Mouse (Mus musculus): ENCODE data around the gene Sema3g.

Gene Sema3g

DNA sequence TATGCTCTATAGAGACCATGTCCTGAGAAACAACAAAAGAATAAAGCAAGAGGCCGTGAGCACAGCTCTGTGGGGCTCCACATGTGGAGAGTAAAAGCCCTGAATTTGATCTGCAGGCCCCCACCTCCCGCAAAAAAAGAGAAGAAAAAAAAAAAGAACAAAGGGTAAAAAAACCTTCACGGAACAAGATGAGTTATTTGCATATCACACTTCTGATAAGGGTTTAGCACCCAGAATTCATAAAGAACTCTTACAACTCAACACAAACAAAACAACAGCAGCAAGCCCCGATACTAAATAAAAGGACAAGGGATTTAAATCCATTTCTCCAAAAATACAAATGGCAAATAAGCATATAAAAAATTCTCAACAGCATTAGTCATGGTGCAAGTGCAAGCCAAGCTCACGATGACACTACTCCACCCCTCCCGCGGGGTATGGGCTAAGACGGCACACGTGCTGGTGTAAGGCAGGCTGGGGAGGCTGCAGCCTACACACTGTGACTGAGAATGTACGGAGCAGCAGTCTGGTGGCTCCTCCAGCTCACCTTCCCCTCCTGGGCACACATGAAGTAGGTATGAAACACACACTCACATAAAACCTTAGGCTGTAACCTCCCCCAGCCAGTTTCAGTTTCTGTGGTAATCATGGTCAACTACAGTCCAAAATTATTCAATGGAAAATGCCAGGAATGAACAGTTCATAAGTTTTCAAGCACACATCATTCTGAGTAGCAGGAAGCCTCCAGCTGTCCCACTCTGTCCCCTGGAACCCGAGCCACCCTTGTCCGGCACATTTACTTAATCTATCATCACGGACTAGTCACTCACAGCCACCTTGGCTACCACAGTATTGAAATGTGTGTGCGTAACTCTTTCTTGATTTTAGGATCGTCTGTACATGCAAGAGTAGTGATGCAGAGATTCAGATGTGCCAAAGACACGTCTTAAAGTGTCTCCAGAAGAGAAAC lies 19.8 kb upstream of the Sema3g start:
- no peak for DNase-seq

DNA sequence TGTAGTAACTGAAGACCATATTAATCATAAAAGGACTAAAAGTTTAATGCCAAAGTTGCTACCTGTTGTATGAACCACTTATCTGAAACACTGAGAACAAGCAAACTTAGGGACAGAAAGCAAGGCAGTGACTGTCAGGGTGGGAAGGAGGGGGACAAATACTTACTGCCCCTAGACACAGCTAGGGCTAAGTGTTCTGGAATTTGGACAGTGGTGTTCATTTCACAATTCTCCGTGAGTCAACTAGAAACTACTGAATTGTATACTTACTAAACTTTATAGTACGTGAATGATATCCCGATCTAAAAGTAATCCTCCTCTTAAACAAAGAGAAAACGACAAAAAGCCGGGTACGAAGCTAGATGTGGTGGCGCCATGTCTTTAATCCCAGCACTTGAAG lies 18.1 kb upstream of the Sema3g start:
- no peak for DNase-seq

DNA sequence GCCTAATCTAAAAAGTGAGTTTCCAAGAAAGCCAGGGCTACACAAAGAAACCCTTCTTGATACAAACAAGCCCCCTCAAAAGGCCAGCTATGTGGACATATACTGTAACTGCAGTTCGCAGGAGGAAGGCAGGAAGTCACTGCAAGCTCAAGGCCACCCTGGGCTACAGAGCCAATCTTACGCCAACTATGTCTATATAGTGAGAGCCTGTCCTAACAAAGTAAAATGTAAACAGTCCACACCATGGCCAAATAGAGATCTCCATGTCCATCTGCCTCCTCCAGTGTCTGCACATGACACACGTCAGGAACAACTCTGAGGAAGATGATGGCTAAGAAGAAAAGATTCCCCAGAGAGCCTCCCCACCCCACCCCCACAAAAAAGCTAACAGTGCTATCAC lies 17.6 kb upstream of the Sema3g start:
- DNase-seq = no peak

DNA sequence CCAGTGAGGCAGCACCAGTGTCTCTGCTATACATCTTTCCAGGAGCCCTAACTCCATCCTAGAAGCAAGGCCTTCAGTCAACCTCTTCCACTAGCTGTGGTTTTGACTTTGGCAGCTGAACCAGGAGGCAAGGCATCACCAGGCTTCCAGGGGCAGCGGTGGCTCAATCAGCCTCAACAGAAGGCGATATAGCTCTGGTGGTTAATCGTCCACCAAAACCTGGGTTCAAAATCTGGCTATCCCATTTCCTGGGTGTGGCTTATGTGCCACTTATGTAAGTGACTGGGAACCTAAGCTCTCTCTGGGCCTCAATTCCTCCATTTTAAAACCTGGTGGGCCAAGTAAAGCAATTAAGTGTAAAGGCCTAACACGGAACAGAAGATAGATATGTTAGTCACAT lies 12.8 kb upstream of the Sema3g start:
- no peak for DNase-seq

DNA sequence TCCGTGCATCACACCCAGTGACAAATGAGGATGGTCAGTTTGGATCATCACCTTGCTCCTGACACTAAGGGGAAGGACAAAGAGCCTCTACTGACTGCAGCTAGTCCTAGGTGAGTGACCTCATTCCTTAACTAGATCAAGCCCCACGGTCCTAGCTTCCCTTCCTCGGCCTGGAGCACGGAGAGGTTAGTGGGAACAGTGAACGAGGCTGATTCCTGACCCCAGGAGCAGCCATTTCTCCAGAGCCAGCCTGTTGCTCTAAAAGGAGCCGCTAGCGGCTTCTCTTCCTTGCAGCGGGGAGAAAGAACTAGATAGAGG lies 12.5 kb upstream of the Sema3g start:
- DNase-seq = peak; percentile 19

DNA sequence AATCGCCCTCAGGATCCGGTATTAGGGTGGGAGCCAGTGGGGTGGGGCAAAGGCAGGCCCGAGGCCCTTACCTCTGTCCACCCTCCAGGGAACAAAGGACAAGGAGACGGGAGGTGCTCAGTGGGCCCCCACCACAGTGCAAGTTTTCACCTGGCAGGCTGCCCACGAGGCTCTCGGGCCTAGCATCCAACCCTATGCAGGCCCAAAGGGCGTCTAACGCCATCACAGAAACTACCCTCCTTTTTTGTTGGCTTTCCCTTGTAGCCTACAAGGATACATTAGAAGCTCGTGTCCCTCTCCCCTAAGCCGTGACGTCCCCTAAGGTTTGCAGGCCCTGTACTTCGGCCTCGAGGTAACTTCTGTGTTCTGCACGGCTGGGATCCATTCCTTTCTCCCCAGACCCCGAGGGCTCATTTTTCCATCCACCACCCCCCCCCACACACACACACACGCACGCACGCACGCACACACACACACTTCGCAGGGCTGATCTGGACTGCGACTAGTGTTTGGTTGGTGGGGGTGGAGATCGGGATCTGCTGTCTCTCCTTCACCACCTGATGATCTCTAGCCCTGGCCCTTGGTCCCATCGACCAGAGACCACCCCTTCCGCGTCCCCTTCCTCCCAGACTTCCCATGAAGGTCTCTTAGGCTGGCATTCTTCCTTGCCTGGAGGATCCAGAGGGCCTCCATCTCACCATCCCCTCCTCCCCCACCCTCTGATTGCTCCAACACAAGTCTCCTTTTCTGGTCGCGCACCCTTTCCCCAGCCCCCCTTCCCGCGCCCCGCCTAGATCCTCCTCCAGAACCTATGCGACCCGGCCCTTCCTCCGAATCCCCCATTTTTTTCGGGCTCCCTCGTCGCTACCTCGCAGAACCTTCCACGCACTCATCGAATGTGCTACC lies 11.8 kb upstream of the Sema3g start:
- peak; percentile 64 for DNase-seq

DNA sequence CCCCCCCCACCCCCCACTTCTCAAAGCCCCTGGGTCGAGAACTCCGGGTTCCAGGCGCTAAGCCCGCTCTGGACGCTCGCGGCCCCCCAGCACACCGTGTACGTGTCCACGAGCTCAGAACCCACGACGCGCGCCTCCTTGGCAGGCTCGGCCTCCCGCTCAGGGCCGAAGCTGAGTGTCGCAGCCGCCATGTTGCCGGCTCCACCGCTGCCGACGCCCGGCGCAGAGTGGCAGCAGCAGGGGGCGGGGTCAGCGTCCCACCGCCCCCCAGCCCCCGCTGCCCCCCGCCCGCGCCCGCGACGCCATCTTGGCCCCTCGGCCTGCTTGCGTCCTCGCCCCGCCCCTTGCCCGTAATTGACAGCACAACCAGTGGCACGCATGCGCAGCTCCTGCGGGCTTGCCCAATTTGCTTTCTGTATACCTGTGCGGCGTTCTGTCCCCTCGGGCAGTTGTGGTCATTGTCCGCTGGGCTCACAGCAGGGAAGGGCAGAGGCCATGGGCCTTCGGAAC lies 11.1 kb upstream of the Sema3g start:
- DNase-seq = peak; percentile 98

DNA sequence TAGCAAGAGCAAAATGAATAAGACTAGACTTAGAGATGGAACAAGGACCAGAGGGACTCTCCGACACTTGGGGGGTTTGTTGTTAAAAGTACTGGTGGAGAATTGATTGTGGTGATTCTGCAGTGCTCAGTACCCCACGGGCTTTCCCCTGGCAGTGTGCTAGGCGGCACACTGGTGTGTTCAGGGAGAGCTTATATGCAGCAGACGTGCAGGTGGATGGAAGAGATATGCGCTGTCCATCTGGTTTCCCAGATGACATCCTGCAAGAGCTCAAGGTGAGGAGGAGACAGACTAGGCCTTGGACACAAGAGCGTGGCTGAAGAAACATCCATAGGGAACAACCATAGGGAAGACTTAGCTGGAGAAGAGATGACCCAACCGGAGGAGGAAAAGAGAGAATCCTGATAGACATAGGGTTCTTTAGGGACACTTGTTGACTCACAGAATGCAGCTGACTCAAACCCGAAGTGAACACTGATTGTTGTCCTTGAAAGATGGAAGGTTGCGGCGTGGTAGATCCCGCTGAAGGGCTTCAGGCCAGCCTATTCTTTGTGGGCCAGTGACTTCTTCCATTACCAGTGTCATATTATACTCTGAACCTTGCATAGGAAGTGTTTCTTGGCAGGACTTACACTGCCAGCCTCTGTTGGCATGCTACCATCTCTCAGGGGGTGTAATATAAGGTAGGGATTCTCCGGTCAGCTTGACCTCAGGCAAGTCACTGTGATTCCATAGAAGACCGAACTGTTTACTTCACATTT lies 10.4 kb upstream of the Sema3g start:
- DNase-seq = no peak

DNA sequence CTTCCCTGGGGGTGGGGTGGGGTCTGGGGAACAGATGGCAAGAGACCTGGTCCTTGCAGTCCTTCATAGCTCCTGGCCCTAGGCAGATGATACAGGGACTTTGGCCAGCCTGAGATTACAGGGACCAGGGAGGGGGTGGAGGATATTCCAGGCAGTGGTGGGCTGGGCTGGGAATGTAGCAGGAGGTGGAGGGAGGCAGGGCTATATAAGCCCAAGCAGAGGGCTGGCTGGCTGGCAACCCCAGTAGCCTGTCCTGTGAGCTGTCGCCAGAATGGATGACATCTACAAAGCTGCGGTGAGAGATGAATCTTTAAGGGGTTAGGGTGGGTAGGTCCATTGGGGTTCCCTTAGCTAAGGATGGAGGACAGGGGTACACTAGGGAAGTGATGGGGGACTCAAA lies 9.6 kb upstream of the Sema3g start, which contains the start of gene Tnnc1:
Gene Tnnc1, plus strand, starts transcription at position 229 of the 400 bp plus-strand sequence.
- DNase-seq = no peak

DNA sequence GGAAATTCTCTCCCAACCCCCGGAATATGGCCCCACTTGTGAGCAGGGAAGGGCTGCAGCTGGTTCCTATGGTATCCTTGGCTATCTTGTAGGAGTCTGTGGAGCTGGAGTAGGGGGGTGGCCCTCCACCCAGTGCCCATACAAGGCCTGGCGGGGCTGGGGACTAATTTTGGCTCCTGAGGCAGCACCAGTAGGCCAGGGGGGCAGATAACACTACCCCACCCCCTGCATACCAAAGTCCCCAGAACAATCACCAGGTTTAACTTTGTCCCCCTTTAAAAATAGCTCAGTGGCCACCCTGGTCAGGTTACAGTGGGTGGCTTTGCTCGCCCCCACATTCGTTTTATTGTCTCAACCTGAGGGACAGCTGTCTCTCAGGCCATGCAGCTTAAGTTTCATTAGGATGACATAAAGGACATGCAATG lies 8.5 kb upstream of the Sema3g start:
- no peak for DNase-seq

DNA sequence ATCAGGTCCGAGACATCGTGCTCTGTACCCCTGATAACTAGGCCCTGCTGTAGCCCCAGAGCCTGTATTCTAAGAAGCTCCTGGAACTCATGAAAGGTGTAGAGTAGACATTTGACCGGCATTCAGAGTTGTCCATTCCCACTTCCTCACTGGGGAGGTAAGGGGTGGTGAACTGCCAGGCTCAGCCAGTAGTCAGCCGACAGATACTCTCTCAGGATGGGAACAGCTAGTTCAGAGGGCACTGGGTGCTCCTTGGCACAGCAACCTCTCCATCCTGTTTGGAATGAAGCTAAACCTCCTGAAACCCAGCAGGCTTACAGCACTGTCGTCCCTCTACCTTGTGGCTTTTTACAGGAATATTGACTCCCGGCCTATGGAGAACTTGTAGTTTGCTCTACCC lies 5.8 kb upstream of the Sema3g start:
- DNase-seq = no peak

DNA sequence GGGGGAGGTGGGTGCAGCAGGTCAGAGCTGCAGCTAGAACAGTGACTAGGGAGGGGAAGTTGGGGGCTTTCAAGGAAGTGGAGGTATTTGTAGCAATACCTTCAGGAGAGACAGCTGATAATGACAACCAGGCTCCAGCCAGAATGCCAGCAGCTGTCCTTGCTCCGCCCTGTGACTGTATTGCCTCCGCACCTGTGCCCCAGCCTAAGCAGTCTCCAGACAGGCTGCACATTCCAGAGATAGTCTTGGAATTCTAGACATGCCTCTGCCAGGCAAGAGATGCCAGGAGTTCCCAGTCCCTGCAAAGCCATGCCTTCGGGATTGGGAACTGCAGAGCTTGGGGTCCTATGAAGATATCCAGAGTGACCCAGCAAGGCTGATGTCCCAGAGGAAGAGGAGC lies 5.2 kb upstream of the Sema3g start:
- no peak for DNase-seq

DNA sequence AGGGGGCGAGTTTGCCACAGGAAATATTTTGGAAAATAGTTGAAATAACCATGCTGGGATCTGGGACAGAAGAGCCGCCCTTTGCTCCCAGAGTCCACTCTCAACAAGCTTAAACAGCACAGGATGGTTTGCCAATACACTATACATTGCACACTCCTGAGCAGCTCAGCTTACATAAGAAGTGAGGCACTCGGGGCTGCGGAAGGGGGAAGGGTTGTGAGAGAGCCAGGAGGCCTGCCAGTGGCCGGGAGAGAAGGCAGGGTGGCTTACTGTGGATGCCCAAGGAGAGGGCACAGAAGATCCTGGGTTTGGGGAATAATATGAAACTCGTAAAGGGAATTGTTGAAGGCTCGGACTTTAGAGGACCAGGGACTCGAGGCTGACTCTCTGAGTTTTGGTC lies 3.8 kb upstream of the Sema3g start:
- DNase-seq = no peak

DNA sequence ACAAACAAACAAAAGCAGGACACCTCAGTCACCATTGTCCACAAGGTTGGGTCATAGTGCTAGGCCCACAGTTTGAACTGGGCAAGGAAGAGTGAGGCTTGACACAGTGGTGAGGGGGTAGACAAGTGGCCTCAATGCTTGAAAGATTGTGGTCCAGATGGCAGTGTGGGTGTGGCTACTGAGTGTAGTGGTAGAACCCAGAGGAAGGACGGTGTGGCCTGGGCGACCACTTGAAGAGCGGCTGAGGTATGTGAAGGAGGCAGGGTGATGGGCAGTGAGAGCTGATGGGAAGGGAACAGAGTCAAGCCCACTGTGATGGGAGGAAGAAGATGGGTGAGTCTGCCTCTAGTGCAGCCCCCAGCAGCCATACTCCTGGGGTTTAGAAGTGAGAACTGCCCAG lies 3.0 kb upstream of the Sema3g start:
- DNase-seq = no peak

DNA sequence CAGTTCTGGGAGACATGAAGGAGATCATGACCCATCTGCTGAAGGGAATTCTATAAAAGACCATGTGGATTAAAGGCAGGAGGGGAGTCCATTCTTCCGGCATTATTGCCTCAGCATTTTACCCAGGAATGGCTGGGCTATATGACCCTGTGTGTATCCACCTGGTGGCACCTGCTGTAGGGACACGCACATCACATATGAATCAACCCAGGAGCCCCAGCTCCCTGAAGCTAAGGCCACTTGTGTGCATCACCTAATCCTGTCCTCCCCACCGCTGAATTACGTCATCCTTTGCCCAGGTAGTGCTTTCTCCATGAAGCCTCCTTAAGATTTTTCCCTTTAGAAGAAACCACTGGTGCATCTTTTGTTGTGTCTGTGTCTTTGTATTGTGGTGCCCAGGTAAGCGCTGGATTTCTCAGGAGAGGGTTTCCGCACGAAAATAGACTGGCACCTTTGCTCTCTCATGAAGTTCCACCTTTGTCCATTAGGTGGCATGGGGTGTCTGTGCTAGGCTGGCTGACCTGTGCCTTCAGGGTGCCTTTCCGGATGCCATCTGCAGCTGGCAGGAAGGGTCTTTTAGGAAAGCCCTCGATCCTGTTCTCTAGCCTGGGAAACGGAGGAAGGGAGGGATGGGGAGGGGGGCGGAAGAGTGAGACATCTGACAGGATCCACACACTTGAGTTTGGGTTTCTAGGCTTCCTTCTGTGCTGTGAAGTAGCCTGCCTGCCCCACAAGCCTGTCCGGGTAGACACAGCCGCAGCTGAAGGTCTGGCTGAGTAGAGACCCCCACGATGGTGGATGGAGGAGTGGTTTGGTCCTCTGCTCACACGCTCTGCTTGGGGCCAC lies 2.3 kb upstream of the Sema3g start:
- peak; percentile 83 for DNase-seq

DNA sequence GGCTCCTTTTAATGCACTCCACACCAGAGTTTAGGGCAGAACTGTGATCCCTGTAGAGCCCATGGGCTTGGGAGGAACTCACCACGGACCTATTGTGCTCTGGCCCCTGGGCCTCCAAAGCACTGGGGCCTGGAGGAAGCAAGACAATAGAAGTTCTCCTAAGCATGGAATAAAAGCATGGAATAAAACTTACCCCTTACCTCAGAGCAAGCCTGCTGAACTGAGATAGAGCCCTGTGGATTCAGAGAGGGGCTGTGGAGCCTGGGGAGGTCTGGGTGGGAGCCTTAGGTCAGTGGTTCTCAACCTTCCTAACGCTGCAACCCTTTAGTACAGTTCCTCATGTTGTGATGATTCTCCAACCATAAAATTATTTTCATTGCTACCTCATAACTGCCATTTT lies 814 bp upstream of the Sema3g start, which contains the start of gene Nisch:
Gene Nisch, minus strand, starts transcription at position 101 of the 400 bp plus-strand sequence.
- DNase-seq = no peak

DNA sequence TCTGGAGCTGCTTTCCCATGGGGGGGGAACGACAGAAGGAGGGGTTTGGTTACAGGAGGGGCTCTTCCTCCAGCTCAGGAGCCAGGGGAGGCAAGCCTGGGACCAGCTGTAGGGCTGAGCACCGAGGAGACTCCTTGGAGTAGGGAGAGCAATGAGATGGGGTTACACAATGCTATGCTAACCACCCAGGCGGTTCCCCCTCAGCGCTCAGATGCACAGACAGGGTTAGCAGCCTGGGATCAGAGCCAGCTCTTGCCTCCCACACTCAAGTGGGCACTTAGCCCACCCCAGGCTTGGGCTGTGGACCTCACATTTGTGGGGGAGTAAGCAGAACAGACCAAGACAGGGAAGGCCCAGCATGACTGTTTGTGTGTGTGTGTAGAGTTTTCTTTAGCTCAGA lies 9.3 kb downstream of the Sema3g start:
- no peak for DNase-seq

DNA sequence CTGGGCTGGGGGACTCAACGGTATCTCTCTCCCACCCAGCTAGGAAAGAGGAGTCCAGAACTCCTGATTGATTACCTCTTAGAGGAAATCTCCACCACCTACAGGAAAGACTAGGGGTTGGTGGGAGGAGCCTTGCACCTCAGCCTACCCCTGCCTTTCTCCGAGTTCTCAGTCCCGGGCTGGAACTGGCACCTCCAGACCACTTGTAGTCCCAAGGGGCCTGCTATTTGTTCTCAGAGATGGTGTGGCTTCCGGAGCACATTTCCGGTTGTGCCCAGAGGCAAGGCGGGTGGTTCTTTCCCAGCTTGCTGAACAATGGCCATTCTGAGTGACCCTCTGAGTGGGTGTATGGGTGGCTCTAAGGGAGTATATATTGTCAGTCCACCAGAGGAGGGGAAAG lies 10.6 kb downstream of the Sema3g start:
- DNase-seq = no peak

DNA sequence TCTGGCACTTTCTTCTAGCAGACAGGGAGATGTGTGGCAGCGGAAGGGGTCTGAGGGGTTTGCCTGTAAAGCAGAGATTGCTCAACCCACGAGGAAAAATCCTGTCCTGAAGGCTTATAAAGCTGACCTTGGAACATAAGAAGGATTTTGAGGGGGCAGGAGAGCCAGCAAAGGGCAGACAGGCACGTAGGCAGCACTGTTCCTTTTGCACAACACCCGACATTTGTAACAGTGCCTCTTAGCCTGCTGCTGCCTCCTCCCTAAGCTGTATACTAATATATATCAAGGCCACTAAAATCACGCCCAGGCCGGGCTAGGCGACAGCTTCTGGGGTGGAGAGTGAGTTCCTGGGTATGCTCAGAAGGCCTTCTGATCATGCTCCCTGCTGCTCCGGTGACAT lies 12.8 kb downstream of the Sema3g start:
- DNase-seq = no peak

DNA sequence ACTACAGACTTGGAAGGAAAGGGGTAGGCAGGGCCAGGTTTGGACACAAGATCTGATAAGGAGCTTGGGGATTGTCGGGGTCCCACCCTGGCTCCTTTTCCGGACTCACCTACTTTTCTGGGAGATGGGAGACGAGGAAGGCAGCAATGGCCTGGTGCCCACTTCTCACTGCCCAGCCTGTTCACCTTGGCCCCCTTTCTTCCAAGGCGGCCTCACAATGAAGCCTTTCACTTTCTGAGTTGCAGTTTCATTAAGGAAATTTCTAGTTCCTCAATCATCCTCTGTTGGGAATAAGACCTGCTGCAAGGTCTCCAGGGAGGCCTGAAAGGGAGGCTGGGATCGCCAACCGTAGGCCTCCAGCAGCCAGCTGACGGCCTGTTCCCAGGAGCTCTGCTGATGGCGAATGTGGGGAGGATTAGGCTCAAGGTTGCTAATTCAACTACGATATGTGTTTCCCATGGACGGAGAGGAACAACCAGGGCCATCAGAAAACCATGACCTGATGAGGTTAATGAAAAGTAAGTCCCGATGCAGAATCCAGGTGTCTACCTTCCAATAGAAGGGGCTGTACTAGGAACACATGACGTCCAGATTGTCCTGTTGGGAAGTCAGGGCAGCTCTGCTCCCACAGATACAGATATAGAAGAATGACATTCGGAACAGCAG lies 14.9 kb downstream of the Sema3g start:
- DNase-seq = no peak

Measured in thymus, postnatal 14 days (tissue).